Mouse (Mus musculus) forebrain, embryonic 16.5 days (tissue): ENCODE results near the gene Topbp1. TPM values are rescaled to one million over a fixed set of nuclear protein-coding genes. Genes with fewer than 3 reads are reported as not detected.
A peak's percentile ranks its signal among the peaks of the same experiment; 100 is the strongest.

Experiments used
- ATAC-seq: fragments of 200-750 bp; cut with Nextera tagmentation; 2 replicates; pipeline ENCODE4 v1.8.0; 2017; ENCODE audit warnings: mild to moderate bottlenecking, moderate library complexity
- H3K27ac ChIP-seq: fragments of 300-500 bp; sonication (generic); 2 replicates; pipeline ENCODE4 v1.5.1; 2014; ENCODE audit warnings: low read length, control low read depth
- H3K27me3 ChIP-seq: fragments of 300-500 bp; sonication (generic); replicated peaks from 2 replicates; pipeline ENCODE4 v1.6.1; 2014; ENCODE audit warnings: low read length; ENCODE audit not compliant: control insufficient read depth, insufficient read depth
- H3K36me3 ChIP-seq: fragments of 300-500 bp; sonication (generic); 2 replicates; pipeline ENCODE4 v1.6.1; 2014; ENCODE audit not compliant: control insufficient read depth, insufficient read depth
- H3K4me1 ChIP-seq: fragments of 300-500 bp; sonication (generic); replicated peaks from 2 replicates; pipeline ENCODE4 v1.6.1; 2014; ENCODE audit warnings: low read length; ENCODE audit not compliant: control insufficient read depth, insufficient read depth
- H3K4me2 ChIP-seq: fragments of 300-500 bp; sonication (generic); 2 replicates; pipeline ENCODE4 v1.6.1; 2014; ENCODE audit warnings: mild to moderate bottlenecking, low read length, control low read depth
- H3K4me3 ChIP-seq: fragments of 300-500 bp; sonication (generic); replicated peaks from 2 replicates; pipeline ENCODE4 v1.5.1; 2014; ENCODE audit warnings: mild to moderate bottlenecking, low read length, control low read depth
- H3K9ac ChIP-seq: fragments of 300-500 bp; sonication (generic); replicated peaks from 2 replicates; pipeline ENCODE4 v1.6.1; 2014; ENCODE audit warnings: low read depth, low read length, control low read depth
- H3K9me3 ChIP-seq: fragments of 300-500 bp; sonication (generic); 2 replicates; pipeline ENCODE4 v1.6.1; 2016; ENCODE audit warnings: low read length; ENCODE audit not compliant: control insufficient read depth
- WGBS: fragments of 180-500 bp; shearing (Covaris S2); extraction: QIAGEN DNeasy Blood & Tissue Kit; methylation state at CpG from one replicate; pipeline ENCODE4 v1.1.7; 2014; 5-methylcytosine and 5-hydroxymethylcytosine counted together
- polyA plus RNA-seq: library from polyadenylated mRNA; unstranded; fragments of >200 nt; fragmentation: Nextera tagmentation; extraction: Ambion mirVana; gene quantifications from 2 replicates; pipeline ENCODE4 v1.2.1, GENCODE M21; 2015

Topbp1 gene
- polyA plus RNA-seq: 33.0 and 43.9 TPM in 2 replicates

DNA sequence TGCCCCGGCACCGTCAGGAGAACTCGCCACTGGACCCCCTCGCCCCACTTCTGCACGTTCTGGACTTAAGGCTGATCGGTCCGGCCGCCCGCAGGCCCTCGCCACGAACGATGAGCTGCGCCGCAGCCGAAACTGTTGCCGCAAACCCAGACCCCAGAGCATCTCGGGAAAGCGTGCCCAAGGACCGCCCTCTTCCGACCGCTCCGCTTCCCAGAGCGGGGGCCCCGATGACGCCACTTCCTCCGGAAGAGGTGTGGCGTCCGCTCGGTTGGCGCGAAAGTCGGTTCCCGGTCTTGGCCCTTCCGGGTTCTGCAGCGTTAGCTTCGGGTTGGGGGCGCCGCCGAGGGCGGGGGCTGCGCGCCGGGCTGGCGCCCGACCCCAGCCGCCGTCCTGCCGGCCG, at the start of gene Topbp1, which contains the start of gene 1300017J02Rik:
Gene Topbp1 (plus strand): TSS at position 289 of the 400 bp plus-strand sequence.
Gene 1300017J02Rik (minus strand): TSS at position 156 of the 400 bp plus-strand sequence.
- no peaks in the 10 kb centered on the region for H3K27me3 ChIP-seq
- peak within 1 kb of the TSS; percentile 84 for H3K27ac ChIP-seq
- H3K4me2 ChIP-seq: peak within 1 kb of the TSS; percentile 91
- ATAC-seq: peak; percentile 99
- WGBS: under 1% methylated on average over 47 of the region's 49 CpGs
- peak within 1 kb of the TSS; percentile 88 for H3K4me3 ChIP-seq
- peaks cover 11% of the 10 kb centered on the region for H3K4me1 ChIP-seq
- peak within 1 kb of the TSS; percentile 83 for H3K9ac ChIP-seq
- peaks cover 9% of the 10 kb centered on the region for H3K36me3 ChIP-seq
- H3K9me3 ChIP-seq: no peaks in the 10 kb centered on the region

DNA sequence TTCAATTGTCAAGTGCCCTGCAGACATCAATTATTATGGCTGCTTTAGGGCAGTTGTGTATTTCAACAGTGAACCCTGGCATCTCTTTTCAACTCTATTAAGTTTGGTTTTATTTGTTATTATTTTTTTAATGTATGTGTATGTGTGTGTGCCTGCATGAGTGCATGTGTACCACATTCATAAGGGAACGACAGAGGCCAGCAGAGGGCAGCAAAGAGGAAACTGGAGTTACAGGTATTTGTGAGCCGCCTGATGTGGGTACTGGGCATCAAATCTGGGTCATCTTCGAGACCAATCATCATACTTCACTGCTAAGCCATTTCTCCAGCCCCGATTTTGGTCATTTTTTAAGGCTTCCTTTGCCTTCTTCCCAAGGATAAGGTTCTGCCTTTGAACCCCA, 39.2 kb upstream of the Topbp1 start:
- H3K27ac ChIP-seq: no peak overlapping the region
- H3K36me3 ChIP-seq: no peaks in the 10 kb centered on the region
- 92% methylated on average over 4 of the region's 4 CpGs for WGBS
- H3K9ac ChIP-seq: no peak overlapping the region
- no peak overlapping the region for H3K4me2 ChIP-seq
- no peak overlapping the region for H3K4me3 ChIP-seq
- no peaks in the 10 kb centered on the region for H3K4me1 ChIP-seq
- no peaks in the 10 kb centered on the region for H3K27me3 ChIP-seq
- H3K9me3 ChIP-seq: no peaks in the 10 kb centered on the region
- no peak for ATAC-seq

DNA sequence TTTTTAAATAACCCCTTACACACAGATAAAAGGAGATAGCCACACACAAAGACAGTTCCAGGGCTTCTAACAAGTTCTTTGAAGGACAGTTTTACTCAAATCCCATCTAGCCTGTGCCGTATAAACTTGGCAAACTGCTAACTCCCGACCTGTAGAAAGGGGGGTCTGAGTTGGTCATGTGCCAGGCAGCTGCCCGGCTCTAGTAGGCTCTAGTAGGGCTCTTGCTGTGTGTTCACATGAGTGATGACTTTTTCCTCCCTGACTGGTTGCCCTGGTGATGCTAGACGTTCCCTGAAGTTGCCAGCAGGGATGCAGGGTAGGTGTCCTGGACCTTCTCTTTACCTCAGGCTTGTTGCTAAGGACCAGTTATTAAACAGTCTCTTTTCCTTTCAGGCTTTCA, 33.9 kb upstream of the Topbp1 start:
- H3K4me3 ChIP-seq: no peak overlapping the region
- H3K4me1 ChIP-seq: peaks cover 3% of the 10 kb centered on the region; the same call in 1 of the 2 replicates
- 16% methylated on average over 4 of the region's 4 CpGs for WGBS
- H3K9ac ChIP-seq: no peak overlapping the region
- no peak overlapping the region for H3K4me2 ChIP-seq
- H3K36me3 ChIP-seq: no peaks in the 10 kb centered on the region
- ATAC-seq: no peak
- no peak overlapping the region for H3K27ac ChIP-seq
- no peaks in the 10 kb centered on the region for H3K27me3 ChIP-seq
- H3K9me3 ChIP-seq: no peaks in the 10 kb centered on the region

DNA sequence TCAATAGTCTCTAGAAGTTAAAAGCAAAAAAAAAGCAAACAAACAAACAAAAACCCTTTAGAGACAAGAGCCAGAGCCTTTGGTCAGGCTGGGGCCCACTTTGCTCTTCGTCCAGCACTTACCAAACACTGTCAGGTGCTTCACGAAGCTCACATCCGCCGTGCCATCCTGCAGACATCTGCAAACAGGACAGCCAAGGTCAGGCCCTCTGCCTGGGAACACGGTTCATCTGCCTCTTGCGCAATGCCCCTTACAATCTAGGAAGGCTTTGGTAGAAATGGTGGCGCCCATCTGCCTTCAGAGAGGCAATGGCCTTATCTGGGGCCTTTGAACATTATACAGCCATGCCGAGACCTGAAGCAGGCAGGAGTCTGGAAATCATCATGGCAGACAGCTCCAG, 30.2 kb upstream of the Topbp1 start:
- H3K27ac ChIP-seq: no peak overlapping the region
- H3K9me3 ChIP-seq: no peaks in the 10 kb centered on the region
- peaks cover 3% of the 10 kb centered on the region; the same call in 1 of the 2 replicates for H3K4me1 ChIP-seq
- H3K36me3 ChIP-seq: no peaks in the 10 kb centered on the region
- H3K27me3 ChIP-seq: no peaks in the 10 kb centered on the region
- ATAC-seq: no peak
- no peak overlapping the region for H3K4me2 ChIP-seq
- H3K9ac ChIP-seq: no peak overlapping the region
- H3K4me3 ChIP-seq: no peak overlapping the region
- 90% methylated on average over 8 of the region's 8 CpGs for WGBS

DNA sequence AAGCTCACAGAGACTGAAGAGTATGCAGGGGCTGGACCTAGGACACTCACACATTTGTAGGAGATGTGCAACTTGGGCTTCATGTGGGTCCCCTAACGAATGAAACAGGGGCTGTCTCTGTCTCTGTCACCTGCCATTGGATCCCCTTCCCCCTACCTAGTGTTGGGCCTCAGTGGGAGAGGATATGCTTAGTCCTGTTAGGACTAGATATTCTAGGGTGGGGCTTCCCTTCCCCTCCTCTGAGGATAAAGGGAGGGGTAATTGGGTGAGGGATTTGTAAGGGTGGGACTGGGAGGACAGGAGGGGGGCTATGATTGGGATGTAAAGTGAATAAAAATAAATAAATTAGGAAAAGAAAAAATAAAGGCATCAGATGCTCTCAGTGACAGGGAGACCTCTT, 29.3 kb upstream of the Topbp1 start:
- H3K9ac ChIP-seq: no peak overlapping the region
- no peaks in the 10 kb centered on the region for H3K27me3 ChIP-seq
- no peak overlapping the region for H3K4me3 ChIP-seq
- no peak overlapping the region for H3K4me2 ChIP-seq
- 75% methylated on average over 1 of the region's 1 CpGs for WGBS
- no peak for ATAC-seq
- H3K27ac ChIP-seq: no peak overlapping the region
- peaks cover 3% of the 10 kb centered on the region; the same call in 1 of the 2 replicates for H3K4me1 ChIP-seq
- H3K36me3 ChIP-seq: no peaks in the 10 kb centered on the region
- no peaks in the 10 kb centered on the region for H3K9me3 ChIP-seq

DNA sequence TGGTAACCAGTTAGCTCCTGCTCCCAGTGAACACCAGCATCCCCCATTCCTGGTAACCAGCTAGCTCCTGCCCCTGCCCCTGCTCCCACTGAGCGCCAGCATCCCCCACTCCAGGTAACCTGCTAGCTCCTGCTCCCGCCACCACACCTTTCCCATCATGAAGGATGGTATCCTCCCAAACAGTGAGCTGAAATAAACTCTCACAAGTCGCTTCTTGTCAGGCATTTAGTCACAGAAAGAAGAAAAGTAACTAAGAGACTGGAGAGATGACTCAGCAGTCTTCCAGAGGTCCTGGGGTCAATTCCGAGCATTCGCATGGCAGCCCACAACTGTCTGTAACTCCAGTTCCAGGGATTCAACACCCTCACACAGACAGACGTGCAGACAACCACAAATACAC, 28.1 kb upstream of the Topbp1 start:
- Histone ChIP-seq H3K9ac (no peak overlapping the region), H3K4me2 (no peak overlapping the region), H3K4me3 (no peak overlapping the region), H3K27me3 (no peaks in the 10 kb centered on the region), H3K9me3 (no peaks in the 10 kb centered on the region), H3K4me1 (no peaks in the 10 kb centered on the region), H3K36me3 (no peaks in the 10 kb centered on the region), H3K27ac (no peak overlapping the region)
- no peak for ATAC-seq
- WGBS: 85% methylated on average over 6 of the region's 6 CpGs

DNA sequence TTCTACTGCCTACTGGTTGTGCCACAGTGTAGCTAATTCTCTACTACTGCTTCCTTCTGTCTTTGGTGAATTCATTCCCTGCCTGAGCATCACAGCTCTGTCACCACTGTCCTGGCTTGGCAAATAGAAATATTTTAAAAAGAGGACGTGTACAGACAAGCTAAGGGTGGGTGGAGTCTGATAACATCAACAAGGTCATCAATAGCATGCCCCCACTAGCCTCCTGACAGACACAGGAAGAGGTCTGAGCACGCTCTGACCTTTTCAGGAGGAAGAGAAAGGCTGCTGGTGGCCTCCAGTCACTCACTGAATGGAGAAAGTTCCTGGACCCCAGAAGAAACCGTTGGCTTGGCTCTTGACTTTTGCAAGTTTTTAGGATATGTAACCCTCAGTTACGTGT, 18.6 kb upstream of the Topbp1 start:
- Histone ChIP-seq H3K27me3 (no peaks in the 10 kb centered on the region), H3K4me2 (no peak overlapping the region), H3K9ac (no peak overlapping the region), H3K4me3 (no peak overlapping the region), H3K4me1 (no peaks in the 10 kb centered on the region), H3K36me3 (no peaks in the 10 kb centered on the region), H3K27ac (no peak overlapping the region), H3K9me3 (no peaks in the 10 kb centered on the region)
- no peak for ATAC-seq
- WGBS: 65% methylated on average over 4 of the region's 4 CpGs

DNA sequence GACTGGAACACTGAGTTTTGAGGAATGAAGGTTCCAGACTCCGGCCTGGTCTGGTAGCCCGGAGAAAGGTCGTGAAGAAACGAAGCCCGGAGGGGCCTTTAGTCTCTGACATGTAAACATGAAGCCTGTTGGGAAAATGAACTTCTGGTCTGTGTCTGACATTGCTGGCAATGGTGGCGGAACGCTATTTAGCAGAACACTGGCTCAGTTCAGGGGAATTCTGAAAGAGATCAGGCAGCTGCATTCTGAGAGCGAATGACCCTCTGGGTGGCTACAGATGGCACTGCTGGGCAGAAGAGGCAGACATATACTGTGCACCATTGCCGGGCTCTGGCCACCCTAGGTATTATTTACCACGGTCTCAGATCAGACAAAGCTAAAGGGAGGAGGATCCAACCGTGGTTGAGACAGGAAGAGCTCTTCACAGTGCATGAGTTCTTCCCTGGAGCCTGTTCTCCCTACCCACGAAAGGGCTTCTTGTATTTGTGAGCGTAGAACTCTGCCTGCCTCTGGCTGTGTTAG, 18.1 kb upstream of the Topbp1 start:
- WGBS: 84% methylated on average over 13 of the region's 13 CpGs
- no peaks in the 10 kb centered on the region for H3K9me3 ChIP-seq
- no peak overlapping the region for H3K9ac ChIP-seq
- no peak overlapping the region for H3K27ac ChIP-seq
- no peaks in the 10 kb centered on the region for H3K36me3 ChIP-seq
- ATAC-seq: no peak
- H3K27me3 ChIP-seq: no peaks in the 10 kb centered on the region
- H3K4me3 ChIP-seq: no peak overlapping the region
- H3K4me2 ChIP-seq: no peak overlapping the region
- no peaks in the 10 kb centered on the region for H3K4me1 ChIP-seq

DNA sequence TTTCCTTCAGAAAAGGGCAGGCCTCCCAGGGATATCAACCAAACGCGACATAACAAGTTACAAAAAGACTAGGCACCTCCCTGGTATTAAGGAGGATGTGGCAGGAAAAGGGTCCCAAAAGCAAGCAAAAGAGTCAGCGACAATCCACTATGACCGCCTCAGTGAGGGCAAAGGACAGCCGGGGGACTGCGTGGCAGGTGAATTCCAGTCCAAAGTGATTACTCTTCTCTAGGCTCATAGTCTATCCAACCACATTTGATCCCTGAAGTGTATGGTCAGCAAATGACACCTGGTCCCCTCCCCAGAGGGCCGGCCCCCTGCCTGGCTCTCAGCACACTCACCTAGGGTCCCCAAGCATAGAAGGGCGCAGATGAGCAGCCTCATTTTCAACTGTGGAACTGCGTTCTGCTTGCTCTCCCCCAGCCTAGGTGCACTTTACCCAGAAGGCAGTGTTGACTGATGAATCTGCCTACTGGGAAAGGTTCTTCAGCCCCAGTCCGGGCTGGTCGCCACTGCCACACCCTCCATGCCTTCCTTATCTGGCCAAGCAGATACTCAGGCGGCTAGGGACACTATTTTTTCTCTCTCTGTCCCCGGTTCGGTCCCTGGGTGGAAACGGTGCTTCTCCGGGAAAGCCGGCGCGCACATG, 17.1 kb upstream of the Topbp1 start:
- Histone ChIP-seq H3K4me3 (no peak overlapping the region), H3K9me3 (no peaks in the 10 kb centered on the region), H3K9ac (no peak overlapping the region), H3K4me1 (no peaks in the 10 kb centered on the region), H3K36me3 (no peaks in the 10 kb centered on the region), H3K27me3 (no peaks in the 10 kb centered on the region), H3K27ac (no peak overlapping the region), H3K4me2 (no peak overlapping the region)
- 89% methylated on average over 19 of the region's 19 CpGs for WGBS
- ATAC-seq: no peak
